In genomic region chr4:53094331-53094730, GRCm38 (mm10) we compare ENCODE assay signal across 14 mouse cellular contexts.
DNase-seq lines count a peak whose midpoint lies in the region; ATAC-seq and TF ChIP-seq lines count a peak whose summit lies in the region.
"Had no signal": no experiment of that assay in that cellular context is flagged by ENCODE, and none has a peak within 500 bp of the region (broad histone marks: within the 10 kb centered on the region; RNA-seq: fewer than 3 reads in every experiment).

No protein-coding gene starts in this region.

- H3K4me3 ChIP-seq in kidney, embryonic 14.5 days (ENCODE audit: low read length): no peak overlapping the region
- H3K4me3 ChIP-seq in stomach, embryonic 16.5 days (replicated peaks; ENCODE audit: low read length): no peak overlapping the region
- no peak overlapping the region for H3K4me3 ChIP-seq in stomach, postnatal 0 days (ENCODE audit: low read depth, low read length)
- H3K4me3 ChIP-seq in kidney, adult 2 months (ENCODE audit: insufficient read depth, low read depth, low read length): no peak overlapping the region
- H3K4me3 ChIP-seq in liver, postnatal 0 days (ENCODE audit: low read depth, low read length): no peak overlapping the region
- H3K4me3 ChIP-seq: heart, embryonic 13.5 days; layer of hippocampus, adult 2 months; megakaryocyte, embryonic 14.5 days had no signal

- no peak overlapping the region for H3K9ac ChIP-seq in kidney, embryonic 14.5 days (ENCODE audit: low read depth, low read length)
- H3K9ac ChIP-seq in stomach, embryonic 16.5 days (ENCODE audit: low read length): no peak overlapping the region
- no peak overlapping the region for H3K9ac ChIP-seq in stomach, postnatal 0 days (ENCODE audit: low read length)
- no peak overlapping the region for H3K9ac ChIP-seq in liver, postnatal 0 days (replicated peaks)
- H3K9ac ChIP-seq: heart, embryonic 13.5 days had no signal

- no peak for ATAC-seq in kidney, embryonic 14.5 days (ENCODE audit: low FRiP score, low TSS enrichment)
- ATAC-seq in stomach, embryonic 16.5 days (ENCODE audit: insufficient read depth, low FRiP score): 0 out of 2 replicates have a peak, but pooled peaks have one; percentile 33
- ATAC-seq in stomach, postnatal 0 days (ENCODE audit: low FRiP score, low TSS enrichment): no peak
- ATAC-seq in liver, postnatal 0 days: peak; percentile 94

- TF ChIP-seq POLR2A in kidney, adult 2 months (IDR thresholded peaks at IDR 0.05; ENCODE audit: low read depth, low read length): no peak

- H3K27me3 ChIP-seq in kidney, embryonic 14.5 days (ENCODE audit: control insufficient read depth, insufficient read depth, low read length): no peaks in the 10 kb centered on the region
- no peaks in the 10 kb centered on the region for H3K27me3 ChIP-seq in stomach, embryonic 16.5 days (ENCODE audit: control insufficient read depth, insufficient read depth, low read length)
- no peaks in the 10 kb centered on the region for H3K27me3 ChIP-seq in stomach, postnatal 0 days (ENCODE audit: control insufficient read depth, insufficient read depth, low read length)
- H3K27me3 ChIP-seq in kidney, adult 2 months (replicated peaks; ENCODE audit: control insufficient read depth, insufficient read depth, low read length): no peaks in the 10 kb centered on the region
- H3K27me3 ChIP-seq in liver, postnatal 0 days (ENCODE audit: insufficient read depth, low read length): no peaks in the 10 kb centered on the region
- H3K27me3 ChIP-seq: heart, embryonic 13.5 days; megakaryocyte, embryonic 14.5 days had no signal

- no peak for TF ChIP-seq EP300 in stomach, postnatal 0 days (optimal IDR thresholded peaks at IDR 0.05)
- TF ChIP-seq EP300 in liver, postnatal 0 days (IDR thresholded peaks at IDR 0.05; ENCODE audit: low read depth): peak; percentile 41; the same call in 1 of the 2 replicates

- intact Hi-C loops in left cerebral cortex, postnatal 14 days (cut with DNase I): no loop called here

- no peak overlapping the region for H3K27ac ChIP-seq in kidney, embryonic 14.5 days (ENCODE audit: low read depth, low read length)
- H3K27ac ChIP-seq in stomach, embryonic 16.5 days (ENCODE audit: low read length): no peak overlapping the region
- H3K27ac ChIP-seq in stomach, postnatal 0 days (replicated peaks): no peak overlapping the region
- H3K27ac ChIP-seq in kidney, adult 2 months (ENCODE audit: insufficient read depth, low read depth, low read length): no peak overlapping the region
- peak overlapping the region; percentile 75 for H3K27ac ChIP-seq in liver, postnatal 0 days (ENCODE audit: low read depth)
- H3K27ac ChIP-seq: heart, embryonic 13.5 days; layer of hippocampus, adult 2 months had no signal

- WGBS in kidney, embryonic 14.5 days: 50% methylated on average over 3 of the region's 3 CpGs
- WGBS in stomach, embryonic 16.5 days: 60% methylated on average over 3 of the region's 3 CpGs
- WGBS in stomach, postnatal 0 days: 50% methylated on average over 3 of the region's 3 CpGs
- 24% methylated on average over 3 of the region's 3 CpGs for WGBS in kidney, adult 2 months
- WGBS in liver, postnatal 0 days (ENCODE audit: insufficient replicate concordance): 55% methylated on average over 3 of the region's 3 CpGs

- H3K9me3 ChIP-seq in kidney, embryonic 14.5 days (ENCODE audit: control insufficient read depth, low read length): no peaks in the 10 kb centered on the region
- H3K9me3 ChIP-seq in stomach, embryonic 16.5 days (replicated peaks; ENCODE audit: control insufficient read depth, low read length): no peaks in the 10 kb centered on the region
- H3K9me3 ChIP-seq in stomach, postnatal 0 days (ENCODE audit: control insufficient read depth, low read length): no peaks in the 10 kb centered on the region
- H3K9me3 ChIP-seq in liver, postnatal 0 days (ENCODE audit: low read length): no peaks in the 10 kb centered on the region
- H3K9me3 ChIP-seq: heart, embryonic 13.5 days; megakaryocyte, embryonic 14.5 days had no signal

- no peak for TF ChIP-seq CTCF in stomach, postnatal 0 days (IDR thresholded peaks at IDR 0.05; ENCODE audit: low read depth)
- no peak for TF ChIP-seq CTCF in kidney, adult 2 months (conservative IDR thresholded peaks at IDR 0.05; ENCODE audit: insufficient read depth, insufficient read length, low read depth, low read length)
- TF ChIP-seq CTCF in liver, postnatal 0 days (IDR thresholded peaks at IDR 0.05; ENCODE audit: low read depth): no peak

- DNase-seq in kidney, adult 11 months: peak; percentile 75
- no peak for DNase-seq in stomach, postnatal 0 days (ENCODE audit: low spot score)
- peak; percentile 86 for DNase-seq in kidney, adult 2 months
- DNase-seq in liver, postnatal 0 days: peak; percentile 60
- no peak for DNase-seq in left cerebral cortex, postnatal 14 days (ENCODE audit: low spot score in 2 of 2)
- DNase-seq in thymus, postnatal 14 days: no peak
- DNase-seq: cerebellum, postnatal 14 days; retina, postnatal 1 day; thymus, postnatal 4 days had no signal

- no peak overlapping the region for H3K4me2 ChIP-seq in kidney, embryonic 14.5 days (replicated peaks; ENCODE audit: low read depth, low read length)
- no peak overlapping the region for H3K4me2 ChIP-seq in stomach, embryonic 16.5 days (ENCODE audit: low read depth, low read length)
- no peak overlapping the region for H3K4me2 ChIP-seq in stomach, postnatal 0 days (replicated peaks; ENCODE audit: low read depth)
- no peak overlapping the region for H3K4me2 ChIP-seq in liver, postnatal 0 days (ENCODE audit: low read depth, low read length)
- H3K4me2 ChIP-seq: heart, embryonic 13.5 days had no signal

- H3K36me3 ChIP-seq in kidney, embryonic 14.5 days (ENCODE audit: control insufficient read depth, insufficient read depth, low read length): no peaks in the 10 kb centered on the region
- H3K36me3 ChIP-seq in stomach, embryonic 16.5 days (ENCODE audit: control insufficient read depth, insufficient read depth, low read length): no peaks in the 10 kb centered on the region
- H3K36me3 ChIP-seq in stomach, postnatal 0 days (ENCODE audit: control insufficient read depth, insufficient read depth, low read length): 0 out of 2 replicates have a peak, but pooled peaks cover 3% of the 10 kb centered on the region
- no peaks in the 10 kb centered on the region for H3K36me3 ChIP-seq in kidney, adult 2 months (ENCODE audit: control insufficient read depth, insufficient read depth, low read length)
- peaks cover 43% of the 10 kb centered on the region for H3K36me3 ChIP-seq in liver, postnatal 0 days (replicated peaks; ENCODE audit: insufficient read depth, low read length)

- no peaks in the 10 kb centered on the region for H3K4me1 ChIP-seq in kidney, embryonic 14.5 days (ENCODE audit: control insufficient read depth, insufficient read depth, low read length)
- H3K4me1 ChIP-seq in stomach, embryonic 16.5 days (ENCODE audit: control insufficient read depth, insufficient read depth, low read length): no peaks in the 10 kb centered on the region
- H3K4me1 ChIP-seq in stomach, postnatal 0 days (replicated peaks; ENCODE audit: control insufficient read depth, insufficient read depth): no peaks in the 10 kb centered on the region
- H3K4me1 ChIP-seq in kidney, adult 2 months (ENCODE audit: control insufficient read depth, insufficient read depth, low read length): peaks cover 11% of the 10 kb centered on the region; the same call in 1 of the 2 replicates
- peaks cover 8% of the 10 kb centered on the region for H3K4me1 ChIP-seq in liver, postnatal 0 days (ENCODE audit: insufficient read depth)
- H3K4me1 ChIP-seq: heart, embryonic 13.5 days; megakaryocyte, embryonic 14.5 days had no signal

Comparison
In these comparisons a context has a peak if more than half of its experiments do, and no peak if none do; other contexts are left out.
1. ATAC-seq: peak in stomach, embryonic 16.5 days (single experiment) and liver, postnatal 0 days (single experiment); none in kidney, embryonic 14.5 days (single experiment) and stomach, postnatal 0 days (single experiment).
2. DNase-seq: peak in kidney, adult 11 months (single experiment), kidney, adult 2 months (single experiment) and liver, postnatal 0 days (single experiment); none in stomach, postnatal 0 days (single experiment), left cerebral cortex, postnatal 14 days (0 of 2) and thymus, postnatal 14 days (single experiment).